Mouse (Mus musculus): ENCODE measurements around the gene Gpr155. TPM values are rescaled to one million over a fixed set of nuclear protein-coding genes. Genes with fewer than 3 reads are reported as not detected.

Gpr155 gene
- polyA plus RNA-seq, 1 experiment from 2014 or later, result 8.1 TPM

- H3K9me3 ChIP-seq (ENCODE audit: low read length), result no peaks in the 10 kb centered on the region
- no peak overlapping the region for H3K9ac ChIP-seq (replicated peaks; ENCODE audit: low read depth)
- H3K4me2 ChIP-seq (replicated peaks; ENCODE audit: low read depth, low read length), result no peak overlapping the region
- H3K36me3 ChIP-seq (ENCODE audit: insufficient read depth, low read length), result no peaks in the 10 kb centered on the region; the same call in 1 of the 2 replicates
- no peak overlapping the region for H3K4me3 ChIP-seq (ENCODE audit: low read depth, low read length)
- WGBS, result 78% methylated on average over 7 of the region's 7 CpGs
- ATAC-seq (no peak), DNase-seq (ENCODE audit: low spot score) (no peak)
- TF ChIP-seq CTCF (IDR thresholded peaks at IDR 0.05) (no peak), EP300 (IDR thresholded peaks at IDR 0.05) (no peak)
- H3K4me1 ChIP-seq (ENCODE audit: insufficient read depth, low read depth, low read length), result no peaks in the 10 kb centered on the region
- no peak overlapping the region for H3K27ac ChIP-seq (ENCODE audit: low read length)
- H3K27me3 ChIP-seq (replicated peaks; ENCODE audit: insufficient read depth, low read length), result no peaks in the 10 kb centered on the region
These were observed 88.2 kb downstream of the Gpr155 start for GRCm38 (mm10) chr2:73298154-73298553.

GRCm38 (mm10) chr2:73295023-73295422 is 91.3 kb downstream of the Gpr155 start:
- no peak for TF ChIP-seq CTCF (IDR thresholded peaks at IDR 0.05)
- no peak for TF ChIP-seq EP300 (IDR thresholded peaks at IDR 0.05)
- no peak for ATAC-seq

More at GRCm38 (mm10) chr2:73295023-73295422, 91.3 kb downstream of the Gpr155 start:
- Histone ChIP-seq H3K4me3 (ENCODE audit: low read depth, low read length) (no peak overlapping the region), H3K27ac (ENCODE audit: low read length) (no peak overlapping the region), H3K36me3 (ENCODE audit: insufficient read depth, low read length) (peaks cover 10% of the 10 kb centered on the region; the same call in 1 of the 2 replicates), H3K27me3 (replicated peaks; ENCODE audit: insufficient read depth, low read length) (no peaks in the 10 kb centered on the region), H3K9ac (replicated peaks; ENCODE audit: low read depth) (no peak overlapping the region), H3K9me3 (ENCODE audit: low read length) (no peaks in the 10 kb centered on the region), H3K4me2 (replicated peaks; ENCODE audit: low read depth, low read length) (no peak overlapping the region), H3K4me1 (ENCODE audit: insufficient read depth, low read depth, low read length) (no peaks in the 10 kb centered on the region)
- DNase-seq (ENCODE audit: low spot score), result no peak
- WGBS, result 71% methylated on average over 7 of the region's 7 CpGs

Other genes with a start within 250 kb of the Gpr155 start
- 30.4 and 30.6 TPM in 2 replicates for gene Ola1, start 167.6 kb downstream of the Gpr155 start, polyA plus RNA-seq (2015; fragmentation: Nextera tagmentation; extraction: Ambion mirVana)
- gene Sp9, start 114.6 kb downstream of the Gpr155 start, polyA plus RNA-seq (2015; fragmentation: Nextera tagmentation; extraction: Ambion mirVana), result not detected in 2 replicates
- gene Scrn3, start 74.0 kb downstream of the Gpr155 start, polyA plus RNA-seq (2015; fragmentation: Nextera tagmentation; extraction: Ambion mirVana), result 10.9 and 12.8 TPM in 2 replicates
- 38.9 and 39.3 TPM in 2 replicates for gene Cir1, start 73.9 kb downstream of the Gpr155 start, polyA plus RNA-seq (2015; fragmentation: Nextera tagmentation; extraction: Ambion mirVana)
- gene Wipf1, start 143.2 kb upstream of the Gpr155 start, polyA plus RNA-seq (2015; fragmentation: Nextera tagmentation; extraction: Ambion mirVana), result 9.5 and 9.6 TPM in 2 replicates
- 0.07 and 0.12 TPM in 2 replicates for gene Chrna1, start 193.8 kb upstream of the Gpr155 start, polyA plus RNA-seq (2015; fragmentation: Nextera tagmentation; extraction: Ambion mirVana)

All from lung, postnatal 0 days (tissue).